Mouse (Mus musculus): ENCODE data around the gene Hdhd3. TPM values are rescaled to one million over a fixed set of nuclear protein-coding genes. Genes with fewer than 3 reads are reported as not detected.

Hdhd3 gene
- 1 to 10 TPM; 6.1 to 6.4 TPM for total RNA-seq (2021)

GRCm38 (mm10) chr4:62503374-62503970 is at the start of gene Hdhd3:
TSS of gene Hdhd3 (minus strand) at chr4:62503467.
- intact Hi-C loops (cut with DNase I): loop anchor here (10.0 kb wide), 1 partner anchor 99 kb away; the partner anchor contains the start of genes Cdc26 and Prpf4
- no peak for DNase-seq

GRCm38 (mm10) chr4:62551966-62552365 is 48.7 kb upstream of the Hdhd3 start:
- DNase-seq: no peak
- intact Hi-C loops (cut with DNase I): no loop called here

- no peak for DNase-seq
- intact Hi-C loops (cut with DNase I): no loop called here
Observed at GRCm38 (mm10) chr4:62544801-62545200, 41.5 kb upstream of the Hdhd3 start.

GRCm38 (mm10) chr4:62543782-62544181 is 40.5 kb upstream of the Hdhd3 start:
- no peak for DNase-seq
- intact Hi-C loops (cut with DNase I): no loop called here

GRCm38 (mm10) chr4:62541802-62542201 is 38.5 kb upstream of the Hdhd3 start:
- no peak for DNase-seq
- intact Hi-C loops (cut with DNase I): no loop called here

- DNase-seq: no peak
- intact Hi-C loops (cut with DNase I): no loop called here
Observed at GRCm38 (mm10) chr4:62533729-62534128, 30.5 kb upstream of the Hdhd3 start.

GRCm38 (mm10) chr4:62527655-62528054 is 24.4 kb upstream of the Hdhd3 start:
- intact Hi-C loops (cut with DNase I): no loop called here
- no peak for DNase-seq

- intact Hi-C loops (cut with DNase I): no loop called here
- no peak for DNase-seq
Observed at GRCm38 (mm10) chr4:62526256-62526655, 23.0 kb upstream of the Hdhd3 start.

GRCm38 (mm10) chr4:62525489-62525811 is 22.2 kb upstream of the Hdhd3 start:
- intact Hi-C loops (cut with DNase I): no loop called here

GRCm38 (mm10) chr4:62524651-62525488 is 21.6 kb upstream of the Hdhd3 start, which contains the start of the genes Pole3 and 4933430I17Rik:
TSS of gene Pole3 (minus strand) at chr4:62525068.
TSS of gene 4933430I17Rik (plus strand) at chr4:62525369.
- intact Hi-C loops (cut with DNase I): no loop called here
- peak; percentile 98 to 99 for DNase-seq

More at GRCm38 (mm10) chr4:62525489-62525811, 22.2 kb upstream of the Hdhd3 start:
- DNase-seq: no peak

- no peak for DNase-seq
- intact Hi-C loops (cut with DNase I): no loop called here
Observed at GRCm38 (mm10) chr4:62520892-62521400, 17.7 kb upstream of the Hdhd3 start.

- peak; percentile 92 to 93 for DNase-seq
- intact Hi-C loops (cut with DNase I): loop anchor here (5.0 kb wide), 1 partner anchor 158 kb away; the partner anchor contains the start of genes Fkbp15 and Slc31a1
Observed at GRCm38 (mm10) chr4:62519849-62520233, 16.6 kb upstream of the Hdhd3 start, which contains the start of gene Alad. TSS of gene Alad (minus strand) at chr4:62519918.

- intact Hi-C loops (cut with DNase I): loop anchor here (5.0 kb wide), 1 partner anchor 157 kb away; the partner anchor contains the start of genes Fkbp15 and Slc31a1
- DNase-seq: no peak
Observed at GRCm38 (mm10) chr4:62519122-62519848, 16.0 kb upstream of the Hdhd3 start.

- intact Hi-C loops (cut with DNase I): loop anchor here (5.0 kb wide), 1 partner anchor 156 kb away; the partner anchor contains the start of genes Fkbp15 and Slc31a1
- peak; percentile 64 to 67 for DNase-seq
Observed at GRCm38 (mm10) chr4:62518416-62519121, 15.3 kb upstream of the Hdhd3 start.

GRCm38 (mm10) chr4:62517538-62518415 is 14.5 kb upstream of the Hdhd3 start:
- DNase-seq: no peak
- intact Hi-C loops (cut with DNase I): loop anchor here (5.0 kb wide), 1 partner anchor 155 kb away; the partner anchor contains the start of genes Fkbp15 and Slc31a1

- DNase-seq: no peak
- intact Hi-C loops (cut with DNase I): loop anchor here (5.0 kb wide), 1 partner anchor 155 kb away; the partner anchor contains the start of genes Fkbp15 and Slc31a1
Observed at GRCm38 (mm10) chr4:62517046-62517445, 13.8 kb upstream of the Hdhd3 start.

- intact Hi-C loops (cut with DNase I): loop anchor here (5.0 kb wide), 1 partner anchor 154 kb away; the partner anchor contains the start of genes Fkbp15 and Slc31a1
- no peak for DNase-seq
Observed at GRCm38 (mm10) chr4:62516579-62516978, 13.3 kb upstream of the Hdhd3 start.

GRCm38 (mm10) chr4:62516079-62516478 is 12.8 kb upstream of the Hdhd3 start:
- intact Hi-C loops (cut with DNase I): loop anchor here (5.0 kb wide), 1 partner anchor 154 kb away; the partner anchor contains the start of genes Fkbp15 and Slc31a1
- peak; percentile 63 to 73 for DNase-seq

GRCm38 (mm10) chr4:62515490-62515889 is 12.2 kb upstream of the Hdhd3 start:
- DNase-seq: no peak
- intact Hi-C loops (cut with DNase I): loop anchor here (5.0 kb wide), 1 partner anchor 153 kb away; the partner anchor contains the start of genes Fkbp15 and Slc31a1
